Mouse (Mus musculus) intestine, postnatal 0 days (tissue): Measurements from ENCODE around the gene Shb. TPM values are rescaled to one million over a fixed set of nuclear protein-coding genes. Genes with fewer than 3 reads are reported as not detected.

Source experiments
- ATAC-seq: fragments of 200-750 bp; cut with Nextera tagmentation; 2 replicates; pipeline ENCODE4 v1.8.0; 2017; ENCODE audit warnings: mild to moderate bottlenecking, moderate TSS enrichment, moderate library complexity
- H3K27ac ChIP-seq: fragments of 300-500 bp; sonication (generic); 2 replicates; pipeline ENCODE4 v1.5.1; 2014; ENCODE audit warnings: mild to moderate bottlenecking, low read depth, low read length, moderate library complexity
- H3K27me3 ChIP-seq: fragments of 300-500 bp; sonication (generic); replicated peaks from 2 replicates; pipeline ENCODE4 v1.6.1; 2014; ENCODE audit warnings: low read length, mixed read lengths; ENCODE audit not compliant: control insufficient read depth, insufficient read depth
- H3K36me3 ChIP-seq: fragments of 300-500 bp; sonication (generic); 2 replicates; pipeline ENCODE4 v1.6.1; 2014; ENCODE audit warnings: mild to moderate bottlenecking, moderate library complexity; ENCODE audit not compliant: control insufficient read depth, insufficient read depth
- H3K4me1 ChIP-seq: fragments of 300-500 bp; sonication (generic); replicated peaks from 2 replicates; pipeline ENCODE4 v1.6.1; 2014; ENCODE audit warnings: antibody characterized with exemption, low read length, mixed read lengths; ENCODE audit not compliant: control insufficient read depth, insufficient read depth
- H3K4me2 ChIP-seq: fragments of 300-500 bp; sonication (generic); replicated peaks from 2 replicates; pipeline ENCODE4 v1.6.1; 2014; ENCODE audit warnings: low read depth, mild to moderate bottlenecking, moderate library complexity
- H3K4me3 ChIP-seq: fragments of 300-500 bp; sonication (generic); 2 replicates; pipeline ENCODE4 v1.5.1; 2014; ENCODE audit warnings: low read depth, low read length
- H3K9ac ChIP-seq: fragments of 300-500 bp; sonication (generic); 2 replicates; pipeline ENCODE4 v1.6.1; 2014; ENCODE audit warnings: mild to moderate bottlenecking, low read depth, low read length
- H3K9me3 ChIP-seq: fragments of 300-500 bp; sonication (generic); 2 replicates; pipeline ENCODE4 v1.6.1; 2016; ENCODE audit warnings: mixed run types; ENCODE audit not compliant: control insufficient read depth
- CTCF ChIP-seq: sonication (generic); IDR thresholded peaks from 2 replicates; pipeline ENCODE4 v1.5.1; 2016; ENCODE audit warnings: low read depth, mild to moderate bottlenecking, control low read depth, antibody characterized with exemption, moderate library complexity
- WGBS: fragments of 180-500 bp; shearing (Covaris S2); extraction: QIAGEN DNeasy Blood & Tissue Kit; methylation state at CpG from one replicate; pipeline ENCODE4 v1.1.7; 2014; 5-methylcytosine and 5-hydroxymethylcytosine counted together
- polyA plus RNA-seq: library from polyadenylated mRNA; unstranded; fragments of >200 nt; fragmentation: Nextera tagmentation; extraction: Ambion mirVana; gene quantifications from 2 replicates; pipeline ENCODE4 v1.2.1, GENCODE M21; 2015

Gene Shb
- polyA plus RNA-seq, 1 experiment from 2014 or later = 7.2 TPM

GRCm38 (mm10) chr4:45444813-45445212 lies 87.5 kb downstream of the Shb start:
- 61% methylated on average over 4 of the region's 4 CpGs for WGBS
- Histone ChIP-seq H3K4me2 (no peak overlapping the region), H3K27ac (no peak overlapping the region), H3K9me3 (no peaks in the 10 kb centered on the region), H3K36me3 (peaks cover 63% of the 10 kb centered on the region), H3K4me3 (no peak overlapping the region), H3K27me3 (no peaks in the 10 kb centered on the region), H3K4me1 (no peaks in the 10 kb centered on the region), H3K9ac (no peak overlapping the region)
- no peak for ATAC-seq
- TF ChIP-seq CTCF = no peak

GRCm38 (mm10) chr4:45443652-45444051 lies 88.6 kb downstream of the Shb start:
- H3K4me3 ChIP-seq = no peak overlapping the region
- H3K27ac ChIP-seq = no peak overlapping the region
- H3K9ac ChIP-seq = no peak overlapping the region
- 67% methylated on average over 7 of the region's 7 CpGs for WGBS
- H3K4me2 ChIP-seq = no peak overlapping the region
- no peaks in the 10 kb centered on the region for H3K4me1 ChIP-seq
- H3K27me3 ChIP-seq = no peaks in the 10 kb centered on the region
- TF ChIP-seq CTCF = no peak
- H3K36me3 ChIP-seq = peaks cover 63% of the 10 kb centered on the region
- no peak for ATAC-seq
- H3K9me3 ChIP-seq = no peaks in the 10 kb centered on the region

DNA sequence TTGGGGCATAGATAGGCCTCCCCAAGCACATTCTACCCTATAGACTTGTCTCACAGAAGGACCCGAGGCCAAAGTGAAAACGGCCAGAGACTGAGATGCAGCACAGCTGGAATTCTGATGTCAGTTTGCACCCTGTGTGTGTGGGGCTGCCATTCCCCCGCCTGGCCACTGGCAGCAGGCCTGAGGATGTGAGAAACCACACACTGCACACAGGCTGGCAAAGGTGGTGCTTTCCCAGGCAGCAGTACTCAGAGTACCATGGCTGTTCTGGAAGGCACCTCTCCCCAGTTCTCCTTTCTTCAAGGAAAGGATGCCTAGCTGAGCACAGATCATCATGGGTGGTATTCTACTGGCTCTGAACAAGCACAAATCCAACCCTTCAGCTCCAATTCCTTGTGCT lies 90.0 kb downstream of the Shb start:
- Histone ChIP-seq H3K9me3 (no peaks in the 10 kb centered on the region), H3K27me3 (no peaks in the 10 kb centered on the region), H3K4me1 (no peaks in the 10 kb centered on the region), H3K4me2 (no peak overlapping the region), H3K9ac (no peak overlapping the region), H3K27ac (no peak overlapping the region), H3K36me3 (peaks cover 63% of the 10 kb centered on the region), H3K4me3 (no peak overlapping the region)
- TF ChIP-seq CTCF = peak; percentile 46
- no peak for ATAC-seq
- WGBS = 76% methylated on average over 3 of the region's 3 CpGs

- no peak for TF ChIP-seq CTCF
- no peaks in the 10 kb centered on the region for H3K9me3 ChIP-seq
- H3K36me3 ChIP-seq = peaks cover 58% of the 10 kb centered on the region
- no peaks in the 10 kb centered on the region for H3K27me3 ChIP-seq
- H3K9ac ChIP-seq = no peak overlapping the region
- H3K27ac ChIP-seq = no peak overlapping the region
- ATAC-seq = no peak
- H3K4me3 ChIP-seq = no peak overlapping the region
- 53% methylated on average over 1 of the region's 1 CpGs for whole genome bisulfite sequencing
- no peak overlapping the region for H3K4me2 ChIP-seq
- no peaks in the 10 kb centered on the region for H3K4me1 ChIP-seq
Measured at GRCm38 (mm10) chr4:45441778-45442177, 90.5 kb downstream of the Shb start.

- Histone ChIP-seq H3K4me2 (no peak overlapping the region), H3K4me1 (no peaks in the 10 kb centered on the region), H3K4me3 (no peak overlapping the region), H3K36me3 (peaks cover 33% of the 10 kb centered on the region), H3K9me3 (no peaks in the 10 kb centered on the region), H3K27me3 (no peaks in the 10 kb centered on the region), H3K9ac (no peak overlapping the region), H3K27ac (no peak overlapping the region)
- no peak for ATAC-seq
- WGBS = 38% methylated on average over 5 of the region's 5 CpGs
- no peak for TF ChIP-seq CTCF
Measured at GRCm38 (mm10) chr4:45439281-45439680, 93.0 kb downstream of the Shb start.

DNA sequence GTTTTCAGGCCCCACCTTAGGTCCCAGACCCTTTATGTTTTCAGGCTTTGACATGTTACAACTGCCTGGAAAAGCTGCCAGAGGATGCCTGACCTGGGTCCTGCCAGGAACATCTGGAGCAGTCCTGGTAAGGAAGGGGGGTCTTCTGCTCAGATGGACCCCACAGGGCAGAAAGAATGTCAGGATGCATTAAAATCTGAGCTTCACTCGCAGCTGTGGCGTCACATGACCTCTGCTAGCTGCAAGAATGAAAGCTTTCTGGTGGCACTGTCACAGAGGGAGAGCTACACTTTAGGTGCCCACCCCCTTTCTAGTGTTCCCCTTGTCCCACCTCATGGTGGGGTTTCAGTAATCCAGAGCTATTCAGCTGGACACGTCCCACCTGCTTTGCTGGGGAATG lies 95.3 kb downstream of the Shb start:
- Histone ChIP-seq H3K4me3 (no peak overlapping the region), H3K9ac (no peak overlapping the region), H3K27ac (no peak overlapping the region), H3K9me3 (no peaks in the 10 kb centered on the region), H3K27me3 (no peaks in the 10 kb centered on the region), H3K4me1 (no peaks in the 10 kb centered on the region), H3K36me3 (peaks cover 14% of the 10 kb centered on the region), H3K4me2 (no peak overlapping the region)
- TF ChIP-seq CTCF = no peak
- ATAC-seq = no peak
- WGBS = 72% methylated on average over 3 of the region's 3 CpGs

DNA sequence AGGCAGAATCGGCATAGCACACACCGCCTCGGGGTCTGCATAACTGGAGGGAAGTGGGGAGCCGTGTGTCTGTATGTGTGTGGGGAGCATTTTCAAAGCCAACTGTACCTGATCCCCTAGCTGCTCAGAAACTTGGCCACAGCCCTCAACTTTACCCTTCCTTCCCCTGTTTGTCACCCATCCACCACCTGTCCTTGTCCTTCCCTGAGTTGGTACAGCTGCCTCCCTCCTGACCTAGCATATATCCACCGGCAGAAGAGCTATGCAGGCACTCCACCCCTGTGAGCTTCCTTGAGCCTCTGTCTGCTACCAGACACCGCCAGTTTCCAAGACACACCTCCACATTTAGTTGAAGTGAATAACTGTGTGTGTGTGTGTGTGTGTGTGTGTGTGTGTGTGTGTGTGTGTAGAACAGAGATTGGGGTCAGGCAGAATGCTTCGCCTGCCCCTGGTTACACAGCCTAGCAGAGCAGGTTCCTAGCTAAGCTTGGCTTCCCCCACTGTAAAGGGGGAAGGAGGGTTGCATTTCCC lies 95.8 kb downstream of the Shb start:
- no peaks in the 10 kb centered on the region for H3K9me3 ChIP-seq
- H3K9ac ChIP-seq = no peak overlapping the region
- H3K4me2 ChIP-seq = no peak overlapping the region
- 58% methylated on average over 7 of the region's 7 CpGs for WGBS
- no peaks in the 10 kb centered on the region for H3K27me3 ChIP-seq
- no peaks in the 10 kb centered on the region for H3K4me1 ChIP-seq
- no peak for TF ChIP-seq CTCF
- H3K4me3 ChIP-seq = no peak overlapping the region
- H3K27ac ChIP-seq = no peak overlapping the region
- no peak for ATAC-seq
- peaks cover 13% of the 10 kb centered on the region; the same call in 1 of the 2 replicates for H3K36me3 ChIP-seq
